Mouse (Mus musculus) forebrain, postnatal 0 days (tissue): ENCODE measurements around the gene Pik3r4. TPM values are rescaled to one million over a fixed set of nuclear protein-coding genes. Genes with fewer than 3 reads are reported as not detected.

Source experiments
- ATAC-seq: fragments of 200-750 bp; cut with Nextera tagmentation; 2 replicates; pipeline ENCODE4 v1.8.0; 2017; ENCODE audit warnings: mild to moderate bottlenecking, moderate library complexity
- DNase-seq: peaks from one replicate; pipeline ENCODE4 v3.0.0-alpha.2; 2015
- H3K27ac ChIP-seq: fragments of 300-500 bp; sonication (generic); 2 replicates; pipeline ENCODE4 v1.5.1; 2014; ENCODE audit warnings: low read depth, mild to moderate bottlenecking, antibody characterized with exemption, low read length, moderate library complexity, mixed read lengths
- H3K27me3 ChIP-seq: fragments of 300-500 bp; sonication (generic); 2 replicates; pipeline ENCODE4 v1.6.1; 2014; ENCODE audit warnings: mild to moderate bottlenecking, low read length, mixed read lengths; ENCODE audit not compliant: insufficient read depth
- H3K36me3 ChIP-seq: fragments of 300-500 bp; sonication (generic); 2 replicates; pipeline ENCODE4 v1.6.1; 2014; ENCODE audit warnings: mild to moderate bottlenecking, moderate library complexity; ENCODE audit not compliant: insufficient read depth
- H3K4me1 ChIP-seq: fragments of 300-500 bp; sonication (generic); 2 replicates; pipeline ENCODE4 v1.6.1; 2014; ENCODE audit warnings: antibody characterized with exemption; ENCODE audit not compliant: insufficient read depth
- H3K4me2 ChIP-seq: fragments of 300-500 bp; sonication (generic); 2 replicates; pipeline ENCODE4 v1.6.1; 2014; ENCODE audit warnings: low read depth, mild to moderate bottlenecking, moderate library complexity
- H3K4me3 ChIP-seq: fragments of 300-500 bp; sonication (generic); 2 replicates; pipeline ENCODE4 v1.5.1; 2014; ENCODE audit warnings: low read depth, low read length, mixed read lengths
- H3K9ac ChIP-seq: fragments of 300-500 bp; sonication (generic); 2 replicates; pipeline ENCODE4 v1.6.1; 2014; ENCODE audit warnings: mild to moderate bottlenecking
- H3K9me3 ChIP-seq: fragments of 300-500 bp; sonication (generic); 2 replicates; pipeline ENCODE4 v1.6.1; 2016; ENCODE audit warnings: low read length
- CTCF ChIP-seq: sonication (generic); IDR thresholded peaks from 2 replicates; pipeline ENCODE4 v1.5.1; 2016; ENCODE audit warnings: antibody characterized with exemption, control low read depth, low read depth
- WGBS: fragments of 180-500 bp; shearing (Covaris S2); extraction: QIAGEN DNeasy Blood & Tissue Kit; methylation state at CpG from one replicate; pipeline ENCODE4 v1.1.7; 2014; 5-methylcytosine and 5-hydroxymethylcytosine counted together
- polyA plus RNA-seq: library from polyadenylated mRNA; unstranded; fragments of >200 nt; fragmentation: Nextera tagmentation; extraction: Ambion mirVana; gene quantifications from 2 replicates; pipeline ENCODE4 v1.2.1, GENCODE M21; 2015
- total RNA-seq: library from RNA; depleted of rRNA; stranded (reverse); fragments of >200 nt; gene quantifications from 2 replicates; pipeline ENCODE4 v1.2.3, GENCODE M21; 2014

Pik3r4 gene
- total and polyA plus RNA-seq, 2 experiments from 2014 or later, result 12.9 to 20.8 TPM

DNA sequence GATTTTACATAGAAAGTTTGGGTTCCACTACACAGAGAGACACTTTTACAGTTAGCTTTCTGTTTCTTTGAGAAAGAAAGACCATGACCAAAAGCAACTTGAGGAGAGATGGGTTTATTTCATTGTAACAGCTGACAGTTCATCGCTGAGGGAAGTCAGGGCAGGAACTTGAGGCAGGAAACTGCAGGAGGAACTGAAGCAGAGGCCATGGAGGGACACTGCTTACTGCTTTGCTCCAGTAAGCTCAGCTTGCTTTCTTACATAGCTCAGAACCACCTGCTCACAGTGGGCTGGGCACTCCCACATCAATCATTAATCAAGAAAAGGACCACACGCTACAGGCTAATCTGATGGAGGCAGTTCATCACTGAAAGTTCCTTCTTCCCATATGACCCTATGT, 13.4 kb downstream of the Pik3r4 start:
- H3K27ac ChIP-seq, result no peak overlapping the region
- 79% methylated on average over 2 of the region's 2 CpGs for WGBS
- no peak overlapping the region for H3K4me3 ChIP-seq
- no peak overlapping the region for H3K4me2 ChIP-seq
- DNase-seq (no peak), ATAC-seq (no peak)
- no peaks in the 10 kb centered on the region for H3K9me3 ChIP-seq
- no peak overlapping the region for H3K9ac ChIP-seq
- H3K4me1 ChIP-seq, result no peaks in the 10 kb centered on the region
- peaks cover 34% of the 10 kb centered on the region for H3K36me3 ChIP-seq
- H3K27me3 ChIP-seq, result no peaks in the 10 kb centered on the region
- TF ChIP-seq CTCF, result no peak

DNA sequence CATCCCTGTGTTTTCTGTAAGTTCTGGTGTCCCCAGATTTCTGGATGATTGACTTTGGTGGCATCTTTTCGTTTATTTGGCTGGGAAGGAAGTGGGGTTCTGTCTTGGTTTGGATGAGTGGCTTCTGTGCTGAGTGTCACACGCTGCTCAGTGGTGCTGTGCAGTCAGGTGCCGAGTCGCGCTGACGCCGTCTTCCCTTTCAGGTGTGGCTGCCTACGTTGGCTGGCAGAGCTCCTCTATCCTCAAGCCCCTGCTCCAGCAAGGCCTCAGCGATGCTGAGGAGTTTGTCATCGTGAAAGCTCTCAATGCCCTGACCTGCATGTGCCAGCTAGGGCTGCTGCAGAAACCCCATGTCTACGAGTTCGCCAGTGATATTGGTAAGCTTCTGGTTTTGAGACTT, 15.4 kb downstream of the Pik3r4 start:
- Histone ChIP-seq H3K4me2 (no peak overlapping the region), H3K4me1 (no peaks in the 10 kb centered on the region), H3K9ac (no peak overlapping the region), H3K27ac (no peak overlapping the region), H3K27me3 (no peaks in the 10 kb centered on the region), H3K4me3 (no peak overlapping the region), H3K36me3 (peaks cover 42% of the 10 kb centered on the region), H3K9me3 (no peaks in the 10 kb centered on the region)
- DNase-seq (no peak), ATAC-seq (no peak)
- TF ChIP-seq CTCF, result no peak
- 95% methylated on average over 12 of the region's 12 CpGs for WGBS

- DNase-seq, result peak; percentile 23
- Histone ChIP-seq H3K27me3 (no peaks in the 10 kb centered on the region), H3K4me3 (no peak overlapping the region), H3K4me2 (no peak overlapping the region), H3K9me3 (no peaks in the 10 kb centered on the region), H3K9ac (no peak overlapping the region), H3K27ac (no peak overlapping the region), H3K36me3 (peaks cover 43% of the 10 kb centered on the region), H3K4me1 (no peaks in the 10 kb centered on the region)
- no peak for TF ChIP-seq CTCF
- peak; percentile 88; the same call in 1 of the 2 replicates for ATAC-seq
- WGBS, result 76% methylated on average over 6 of the region's 6 CpGs
These were observed 17.1 kb downstream of the Pik3r4 start for GRCm38 (mm10) chr9:105659877-105660276.

DNA sequence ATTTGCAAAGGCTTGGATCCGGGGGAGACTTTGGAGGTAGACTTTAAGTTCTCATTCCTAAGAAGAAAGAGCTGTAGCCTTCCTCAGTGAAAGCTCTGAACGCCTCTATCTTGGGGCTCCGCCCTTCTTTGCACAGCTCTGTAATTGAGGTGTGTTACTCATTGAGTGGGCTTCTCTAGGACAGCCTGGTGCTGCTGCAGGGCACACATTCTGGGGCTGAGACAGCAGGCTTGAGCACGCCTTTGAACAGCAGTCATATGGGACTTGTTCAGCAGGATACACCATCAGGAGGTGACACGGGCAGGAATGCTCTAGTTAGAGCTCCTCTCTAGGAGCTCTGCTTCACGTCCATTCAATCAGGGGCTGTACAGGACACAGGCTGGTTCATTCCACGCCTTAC, 22.5 kb downstream of the Pik3r4 start:
- H3K36me3 ChIP-seq, result peaks cover 63% of the 10 kb centered on the region
- no peak overlapping the region for H3K4me3 ChIP-seq
- DNase-seq (no peak), ATAC-seq (no peak)
- TF ChIP-seq CTCF, result no peak
- H3K4me2 ChIP-seq, result no peak overlapping the region
- H3K27me3 ChIP-seq, result no peaks in the 10 kb centered on the region
- no peaks in the 10 kb centered on the region for H3K4me1 ChIP-seq
- H3K9me3 ChIP-seq, result no peaks in the 10 kb centered on the region
- H3K27ac ChIP-seq, result no peak overlapping the region
- H3K9ac ChIP-seq, result no peak overlapping the region
- WGBS, result 94% methylated on average over 7 of the region's 7 CpGs

DNA sequence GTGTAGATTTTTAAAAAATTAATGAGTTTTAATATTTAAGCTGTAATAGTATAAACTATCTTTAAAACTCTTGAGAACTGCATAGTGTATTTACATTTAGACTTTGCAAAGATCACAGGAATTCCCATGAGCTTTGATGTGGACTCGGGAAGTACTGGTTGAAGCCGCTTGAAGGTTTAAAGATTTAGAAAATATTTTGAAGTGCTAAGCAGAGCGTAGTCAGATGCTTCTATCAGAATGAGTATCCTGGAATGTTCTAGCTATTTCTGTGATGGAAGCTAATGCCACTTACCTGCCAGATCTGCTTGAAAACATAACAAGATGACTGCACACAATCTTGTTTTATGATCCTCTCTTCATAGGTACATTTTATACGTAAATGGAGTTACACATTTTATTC, 28.1 kb downstream of the Pik3r4 start:
- Histone ChIP-seq H3K4me3 (no peak overlapping the region), H3K9ac (no peak overlapping the region), H3K4me2 (no peak overlapping the region), H3K27ac (no peak overlapping the region), H3K36me3 (peaks cover 39% of the 10 kb centered on the region), H3K9me3 (no peaks in the 10 kb centered on the region), H3K27me3 (no peaks in the 10 kb centered on the region), H3K4me1 (no peaks in the 10 kb centered on the region)
- WGBS, result 92% methylated on average over 4 of the region's 4 CpGs
- DNase-seq, result no peak
- no peak for TF ChIP-seq CTCF
- no peak for ATAC-seq

GRCm38 (mm10) chr9:105672032-105672431, 29.3 kb downstream of the Pik3r4 start:
- no peaks in the 10 kb centered on the region for H3K27me3 ChIP-seq
- no peak for ATAC-seq
- WGBS, result 89% methylated on average over 2 of the region's 2 CpGs

DNA sequence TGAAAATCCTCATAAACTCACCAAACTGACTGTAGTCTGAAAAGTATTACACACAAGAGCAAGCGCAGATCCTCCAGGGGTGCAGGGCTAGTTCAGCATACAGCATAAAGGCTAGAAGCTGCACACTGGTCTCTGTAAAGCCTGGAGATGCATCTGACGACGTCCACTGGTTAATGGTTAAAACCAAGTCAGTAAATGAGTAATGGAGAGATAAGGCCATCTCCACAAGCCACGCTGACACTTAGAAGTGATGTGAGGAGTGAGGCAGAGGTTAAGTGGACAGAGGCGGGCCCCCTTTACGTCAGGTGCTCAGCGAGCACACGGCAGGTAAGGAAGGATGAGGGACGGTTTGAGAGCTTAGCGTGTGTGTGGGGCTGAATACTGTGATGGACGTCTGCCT, 33.2 kb downstream of the Pik3r4 start:
- Histone ChIP-seq H3K9ac (no peak overlapping the region), H3K9me3 (no peaks in the 10 kb centered on the region), H3K27me3 (no peaks in the 10 kb centered on the region), H3K36me3 (peaks cover 39% of the 10 kb centered on the region), H3K4me3 (no peak overlapping the region), H3K4me1 (no peaks in the 10 kb centered on the region), H3K4me2 (no peak overlapping the region), H3K27ac (no peak overlapping the region)
- ATAC-seq (no peak), DNase-seq (no peak)
- TF ChIP-seq CTCF, result no peak
- WGBS, result 90% methylated on average over 11 of the region's 11 CpGs

More at GRCm38 (mm10) chr9:105672032-105672431, 29.3 kb downstream of the Pik3r4 start:
- H3K36me3 ChIP-seq, result peaks cover 43% of the 10 kb centered on the region
- DNase-seq, result no peak
- H3K4me3 ChIP-seq, result no peak overlapping the region
- no peak overlapping the region for H3K4me2 ChIP-seq
- H3K9me3 ChIP-seq, result no peaks in the 10 kb centered on the region
- no peak overlapping the region for H3K9ac ChIP-seq
- TF ChIP-seq CTCF, result no peak
- H3K27ac ChIP-seq, result no peak overlapping the region
- H3K4me1 ChIP-seq, result no peaks in the 10 kb centered on the region

DNA sequence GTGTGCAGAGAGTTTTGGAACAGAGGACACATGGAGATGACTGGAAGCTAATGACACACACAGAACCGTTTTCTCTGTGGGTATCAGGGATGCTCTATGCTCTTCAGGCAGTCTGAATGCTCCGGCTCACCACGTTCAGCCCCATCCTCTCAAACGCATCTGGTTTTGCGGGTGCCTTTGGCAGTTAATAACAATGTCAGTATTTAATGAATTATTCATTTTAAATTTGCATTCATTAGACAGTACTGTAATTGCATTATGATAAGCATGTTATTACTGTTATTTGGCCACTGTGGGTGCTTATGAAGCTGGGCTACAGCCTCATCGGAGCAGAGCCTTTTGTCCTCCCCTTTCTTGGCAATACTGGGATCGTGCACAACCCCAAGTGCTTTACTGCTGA, 38.6 kb downstream of the Pik3r4 start:
- no peak overlapping the region for H3K9ac ChIP-seq
- no peak for TF ChIP-seq CTCF

More for the DNA sequence above, 38.6 kb downstream of the Pik3r4 start:
- H3K4me3 ChIP-seq, result no peak overlapping the region
- no peaks in the 10 kb centered on the region for H3K27me3 ChIP-seq
- WGBS, result 43% methylated on average over 7 of the region's 7 CpGs
- H3K27ac ChIP-seq, result peak overlapping the region; percentile 45
- peaks cover 43% of the 10 kb centered on the region for H3K36me3 ChIP-seq
- peak; percentile 50 for DNase-seq
- H3K4me2 ChIP-seq, result no peak overlapping the region
- ATAC-seq, result peak; percentile 88
- no peaks in the 10 kb centered on the region for H3K4me1 ChIP-seq
- H3K9me3 ChIP-seq, result no peaks in the 10 kb centered on the region
